Mouse (Mus musculus): ENCODE results near the gene Psme3.

The Psme3 gene

DNA sequence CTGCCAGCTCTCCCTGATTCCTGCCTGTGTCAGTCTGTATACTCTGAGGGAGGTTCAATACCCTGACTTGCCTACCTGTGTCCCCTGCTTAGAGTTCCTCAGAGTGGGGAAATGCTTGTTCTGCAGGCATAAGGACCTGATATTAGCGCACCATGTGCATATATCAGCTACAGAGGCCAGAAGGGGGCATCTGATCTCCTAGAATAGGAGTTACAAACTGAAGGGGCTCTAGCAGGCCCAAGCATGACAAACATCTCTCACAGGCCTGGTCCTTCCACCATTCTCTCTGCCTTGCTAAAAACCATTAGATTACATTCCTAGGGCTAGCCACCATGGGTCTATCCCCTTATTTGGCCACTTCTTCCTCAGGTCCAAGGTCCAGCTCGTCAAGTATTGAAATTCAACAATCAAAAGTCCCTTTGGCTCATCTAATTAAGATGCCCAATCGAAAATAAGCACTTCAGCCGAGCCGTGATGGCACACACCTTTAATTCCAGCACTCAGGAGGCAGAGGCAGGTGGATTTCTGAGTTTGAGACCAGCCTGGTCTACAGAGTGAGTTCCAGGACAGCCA is 38.5 kb downstream of the Psme3 start:
- DNase-seq, result no peak

DNA sequence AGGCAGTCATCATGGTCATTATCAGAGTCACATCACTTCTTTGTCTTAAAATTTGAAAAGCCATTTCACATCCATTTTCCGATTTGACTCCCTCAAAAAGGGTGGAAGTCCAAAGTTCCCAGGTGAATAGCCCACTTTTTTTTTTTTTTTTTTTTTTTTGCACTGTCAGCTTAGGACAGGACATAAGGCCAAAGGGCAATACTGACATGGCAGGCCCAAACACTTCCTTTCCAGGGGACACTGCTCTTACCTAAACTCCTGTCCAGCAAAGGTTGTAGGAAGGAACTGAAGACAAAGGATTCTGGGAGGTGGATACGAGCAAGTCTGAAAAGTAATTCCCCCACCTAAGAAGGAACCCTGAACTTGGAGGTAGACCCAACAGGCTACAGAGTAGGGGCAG is 39.9 kb downstream of the Psme3 start:
- DNase-seq, result no peak

DNA sequence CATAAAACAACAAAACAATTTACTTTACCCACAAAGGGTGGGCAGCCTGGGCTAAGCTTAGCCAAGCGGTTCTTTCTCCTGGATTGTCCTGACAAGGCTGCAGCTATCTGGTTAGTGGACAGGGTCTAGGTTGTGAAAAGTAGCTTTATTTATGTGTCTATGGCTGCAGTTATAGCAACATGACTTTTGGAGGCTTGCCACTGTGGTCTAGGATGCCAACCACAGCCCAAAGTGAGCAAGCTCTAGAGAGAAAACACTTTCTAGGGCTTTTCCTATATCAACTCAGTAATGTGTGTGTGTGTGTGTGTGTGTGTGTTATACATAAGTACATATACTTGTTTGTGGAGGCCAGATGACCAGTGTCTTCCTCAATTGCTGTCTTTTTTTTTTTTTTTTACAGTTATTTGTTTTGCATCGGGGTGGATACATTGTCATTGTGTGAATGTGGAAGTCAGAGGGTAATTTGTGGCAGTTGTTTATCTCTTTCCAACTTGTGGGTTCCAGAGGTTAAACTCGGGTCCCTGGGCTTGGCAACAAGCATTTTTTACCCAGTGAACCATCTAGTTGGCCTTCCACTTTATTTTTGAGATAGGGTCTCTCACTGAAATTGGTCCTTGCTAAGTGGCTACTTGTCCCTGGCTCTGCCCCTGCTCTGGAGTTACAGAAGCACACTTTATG is 41.6 kb downstream of the Psme3 start:
- DNase-seq, result no peak

GRCm38 (mm10) chr11:101359776-101360175 is 43.8 kb downstream of the Psme3 start:
- DNase-seq, result no peak

DNA sequence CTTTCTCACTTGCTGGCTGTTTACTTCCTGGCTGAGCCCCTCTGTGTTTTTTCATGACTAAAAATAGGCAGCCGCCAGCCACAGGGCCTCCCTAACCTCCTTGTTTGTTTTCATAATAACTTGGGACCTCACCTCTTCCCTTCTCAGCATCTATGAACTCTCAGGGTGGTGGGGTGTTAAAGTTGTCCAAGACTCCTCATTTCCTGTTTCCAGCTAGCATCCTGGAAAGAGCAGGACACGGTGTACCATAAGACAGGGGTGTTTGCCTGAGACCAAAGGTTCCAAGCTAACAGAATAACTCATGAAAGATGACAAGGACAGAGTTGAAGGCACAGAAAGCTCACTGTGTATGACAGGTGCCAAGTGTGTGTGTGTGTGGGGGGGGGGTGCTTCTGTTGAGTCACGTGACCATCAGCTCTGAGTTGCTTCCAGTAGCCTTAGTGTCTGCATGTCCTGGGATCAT is 44.7 kb downstream of the Psme3 start:
- DNase-seq, result no peak

GRCm38 (mm10) chr11:101364531-101364931 is 48.5 kb downstream of the Psme3 start:
- DNase-seq, result no peak

DNA sequence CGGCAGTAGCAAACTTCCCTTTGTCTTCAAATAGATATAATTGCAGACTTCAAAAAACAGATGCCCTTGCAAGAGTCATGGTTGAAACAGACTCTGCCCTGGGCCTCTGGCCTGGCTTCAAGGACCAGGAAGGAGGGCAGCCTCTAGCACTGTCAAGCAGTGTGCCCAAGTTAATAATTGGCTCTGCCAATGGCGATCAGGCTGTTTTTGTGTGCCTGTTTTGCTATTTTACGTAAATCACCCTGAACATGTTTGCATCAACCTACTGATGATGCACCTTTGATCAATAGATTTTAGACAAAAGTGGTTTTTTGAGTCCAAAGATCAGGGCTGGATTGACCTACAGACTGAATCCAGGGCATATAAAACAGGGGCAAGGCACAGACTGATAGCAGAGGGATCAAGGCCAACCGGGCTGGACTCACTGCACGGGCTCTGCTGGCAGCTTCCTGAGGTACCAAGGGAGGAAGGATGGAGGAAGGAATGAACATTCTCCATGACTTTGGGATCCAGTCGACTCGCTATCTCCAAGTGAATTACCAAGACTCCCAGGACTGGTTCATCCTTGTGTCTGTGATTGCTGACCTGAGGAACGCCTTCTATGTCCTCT is 51.4 kb downstream of the Psme3 start, which contains the start of gene G6pc:
Gene G6pc, plus strand, starts transcription at position 236 of the 610 bp plus-strand sequence.
- no peak for DNase-seq

DNA sequence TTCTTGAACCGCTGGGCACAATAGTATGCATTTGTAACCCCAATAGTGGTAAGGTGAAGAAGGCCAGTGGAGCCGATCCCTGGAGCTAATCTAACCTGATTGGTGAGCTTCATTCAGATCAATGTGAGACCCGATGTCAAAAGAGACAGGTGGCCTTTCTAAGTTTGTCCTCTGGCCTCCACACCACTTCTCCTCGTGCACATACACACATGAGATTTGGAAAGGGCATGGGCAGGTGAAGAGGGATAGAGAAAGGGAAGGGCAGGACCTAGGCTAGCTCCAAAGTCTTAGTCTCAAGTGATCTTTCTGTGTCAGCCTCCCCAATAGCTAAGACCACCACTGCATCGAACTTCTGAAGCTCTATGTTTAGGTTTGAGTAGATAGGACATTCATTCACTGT is 54.1 kb downstream of the Psme3 start:
- no peak for DNase-seq

All from cerebellum, adult 8-10 months (tissue).